Mouse (Mus musculus) C2C12 (cell line): ENCODE results near the gene Ralgds. TPM values are rescaled to one million over a fixed set of nuclear protein-coding genes. Genes with fewer than 3 reads are reported as not detected.

Experiments
- H3K27me3 ChIP-seq: one replicate; pipeline ENCODE4 v1.6.1; 2011; ENCODE audit not compliant: control insufficient read depth, insufficient read depth, insufficient read length
- H3K36me3 ChIP-seq: one replicate; pipeline ENCODE4 v1.6.1; 2011; ENCODE audit not compliant: control insufficient read depth, insufficient read depth
- H3K4me3 ChIP-seq: one replicate; pipeline ENCODE4 v1.5.1; 2011; ENCODE audit warnings: mild to moderate bottlenecking, control low read depth; ENCODE audit not compliant: poor library complexity, insufficient read depth, severe bottlenecking
- H3K79me2 ChIP-seq: one replicate; pipeline ENCODE4 v1.6.1; 2011; ENCODE audit not compliant: control insufficient read depth, insufficient read depth
- H3K79me3 ChIP-seq: one replicate; pipeline ENCODE4 v1.6.1; 2011; ENCODE audit warnings: low read depth, control low read depth
- H3ac ChIP-seq: one replicate; pipeline ENCODE3; 2011; ENCODE audit warnings: low read depth; ENCODE audit not compliant: control insufficient read depth, insufficient read length
- CEBPB ChIP-seq: IDR thresholded peaks from one replicate; pipeline ENCODE4 v1.6.1; 2011; ENCODE audit warnings: low read depth, mild to moderate bottlenecking, control low read depth, moderate library complexity
- CTCF ChIP-seq: IDR thresholded peaks from one replicate; pipeline ENCODE4 v1.5.1; 2011; ENCODE audit not compliant: control insufficient read depth, insufficient read depth, insufficient read length
- FOSL1 ChIP-seq: IDR thresholded peaks from one replicate; pipeline ENCODE4 v1.8.0; 2011; ENCODE audit warnings: mild to moderate bottlenecking, low read length; ENCODE audit not compliant: poor library complexity, insufficient read depth, severe bottlenecking
- MAX ChIP-seq: IDR thresholded peaks from one replicate; pipeline ENCODE4 v1.6.1; 2011; ENCODE audit warnings: mild to moderate bottlenecking, control low read depth
- MYOD1 ChIP-seq: IDR thresholded peaks from one replicate; pipeline ENCODE4 v1.6.1; 2011; ENCODE audit warnings: low read depth; ENCODE audit not compliant: control insufficient read depth, insufficient read length
- MYOG ChIP-seq: IDR thresholded peaks from one replicate; pipeline ENCODE4 v1.6.1; 2011; ENCODE audit not compliant: control insufficient read depth, insufficient read length; ENCODE audit errors: extremely low read depth
- USF1 ChIP-seq: IDR thresholded peaks from one replicate; pipeline ENCODE4 v1.6.1; 2011; ENCODE audit warnings: low read depth, mild to moderate bottlenecking, control low read depth, moderate library complexity
- polyA plus RNA-seq: library from polyadenylated mRNA; unstranded; fragments of >200 nt; fragmentation: generic; extraction: Trizol; gene quantifications from one replicate; pipeline ENCODE4 v1.2.1, GENCODE M21; 2012; ENCODE audit warnings: missing spikeins

The Ralgds gene
- polyA plus RNA-seq, 1 experiment = 10.5 TPM

GRCm38 (mm10) chr2:28543894-28544293, 31.0 kb downstream of the Ralgds start:
- Histone ChIP-seq H3K79me2 (no peaks in the 10 kb centered on the region), H3K4me3 (no peak overlapping the region), H3ac (no peak overlapping the region), H3K27me3 (no peaks in the 10 kb centered on the region), H3K36me3 (no peaks in the 10 kb centered on the region), H3K79me3 (no peaks in the 10 kb centered on the region)
- no peak for TF ChIP-seq MAX
- no peak for TF ChIP-seq MYOG
- no peak for TF ChIP-seq CTCF
- no peak for TF ChIP-seq CEBPB
- TF ChIP-seq MYOD1 = no peak
- TF ChIP-seq FOSL1 = no peak
- no peak for TF ChIP-seq USF1

- H3K79me2 ChIP-seq = no peaks in the 10 kb centered on the region
- no peak overlapping the region for H3ac ChIP-seq
- no peaks in the 10 kb centered on the region for H3K36me3 ChIP-seq
- TF ChIP-seq CEBPB (no peak), MYOD1 (no peak), MYOG (no peak), USF1 (no peak), CTCF (no peak), MAX (no peak), FOSL1 (no peak)
- no peaks in the 10 kb centered on the region for H3K79me3 ChIP-seq
- H3K4me3 ChIP-seq = no peak overlapping the region
- H3K27me3 ChIP-seq = no peaks in the 10 kb centered on the region
Measured at GRCm38 (mm10) chr2:28545976-28546375, 33.1 kb downstream of the Ralgds start.

GRCm38 (mm10) chr2:28546560-28546959, 33.6 kb downstream of the Ralgds start:
- Histone ChIP-seq H3K79me3 (no peaks in the 10 kb centered on the region), H3K36me3 (no peaks in the 10 kb centered on the region), H3ac (no peak overlapping the region), H3K79me2 (no peaks in the 10 kb centered on the region), H3K4me3 (no peak overlapping the region), H3K27me3 (no peaks in the 10 kb centered on the region)
- no peak for TF ChIP-seq MAX
- TF ChIP-seq USF1 = no peak
- no peak for TF ChIP-seq CTCF
- TF ChIP-seq FOSL1 = no peak
- TF ChIP-seq MYOG = no peak
- TF ChIP-seq MYOD1 = no peak
- TF ChIP-seq CEBPB = no peak

- Histone ChIP-seq H3ac (no peak overlapping the region), H3K36me3 (no peaks in the 10 kb centered on the region), H3K79me3 (no peaks in the 10 kb centered on the region), H3K4me3 (no peak overlapping the region), H3K79me2 (no peaks in the 10 kb centered on the region), H3K27me3 (no peaks in the 10 kb centered on the region)
- TF ChIP-seq MYOD1 (no peak), CTCF (peak; percentile 91)
Measured at GRCm38 (mm10) chr2:28547237-28548172, 34.6 kb downstream of the Ralgds start.

- Histone ChIP-seq H3K79me2 (no peaks in the 10 kb centered on the region), H3K36me3 (no peaks in the 10 kb centered on the region)
Measured at GRCm38 (mm10) chr2:28549157-28549556, 36.2 kb downstream of the Ralgds start.

GRCm38 (mm10) chr2:28552301-28552700, 39.4 kb downstream of the Ralgds start:
- H3K36me3 ChIP-seq = no peaks in the 10 kb centered on the region
- no peak for TF ChIP-seq MAX
- TF ChIP-seq MYOD1 = no peak
- TF ChIP-seq FOSL1 = no peak
- TF ChIP-seq CEBPB = no peak
- TF ChIP-seq MYOG = no peak
- no peak for TF ChIP-seq USF1
- no peak for TF ChIP-seq CTCF
- no peaks in the 10 kb centered on the region for H3K27me3 ChIP-seq
- no peaks in the 10 kb centered on the region for H3K79me3 ChIP-seq
- H3ac ChIP-seq = no peak overlapping the region
- no peaks in the 10 kb centered on the region for H3K79me2 ChIP-seq
- no peak overlapping the region for H3K4me3 ChIP-seq

More at GRCm38 (mm10) chr2:28549157-28549556, 36.2 kb downstream of the Ralgds start:
- no peak overlapping the region for H3ac ChIP-seq
- H3K79me3 ChIP-seq = no peaks in the 10 kb centered on the region
- TF ChIP-seq MAX = no peak
- no peak for TF ChIP-seq CTCF
- no peak for TF ChIP-seq FOSL1
- TF ChIP-seq CEBPB = no peak
- TF ChIP-seq MYOG = no peak
- TF ChIP-seq USF1 = no peak
- no peak for TF ChIP-seq MYOD1
- H3K4me3 ChIP-seq = no peak overlapping the region
- no peaks in the 10 kb centered on the region for H3K27me3 ChIP-seq
